Mouse (Mus musculus): ENCODE measurements around the gene Slc1a7. TPM values are rescaled to one million over a fixed set of nuclear protein-coding genes. Genes with fewer than 3 reads are reported as not detected.

Gene Slc1a7
- polyA plus RNA-seq, 1 experiment: 0.08 TPM

- Histone ChIP-seq H3K27ac (ENCODE audit: insufficient read depth, low read length) (no peak overlapping the region), H3K4me1 (ENCODE audit: control insufficient read depth, insufficient read depth, low read length) (no peaks in the 10 kb centered on the region), H3K4me3 (ENCODE audit: insufficient read depth, low read length) (no peak overlapping the region)
- no peak for TF ChIP-seq POLR2A (IDR thresholded peaks at IDR 0.05; ENCODE audit: extremely low read depth, insufficient read depth, low read length)
- TF ChIP-seq CTCF (IDR thresholded peaks at IDR 0.05; ENCODE audit: extremely low read depth, insufficient read depth, low read length): no peak
Observed at GRCm38 (mm10) chr4:108017839-108018238, 49.7 kb downstream of the Slc1a7 start.

GRCm38 (mm10) chr4:108018241-108018923 lies 50.2 kb downstream of the Slc1a7 start:
- no peaks in the 10 kb centered on the region for H3K4me1 ChIP-seq (ENCODE audit: control insufficient read depth, insufficient read depth, low read length)
- no peak overlapping the region for H3K4me3 ChIP-seq (ENCODE audit: insufficient read depth, low read length)
- H3K27ac ChIP-seq (ENCODE audit: insufficient read depth, low read length): no peak overlapping the region
- no peak for TF ChIP-seq POLR2A (IDR thresholded peaks at IDR 0.05; ENCODE audit: extremely low read depth, insufficient read depth, low read length)
- TF ChIP-seq CTCF (IDR thresholded peaks at IDR 0.05; ENCODE audit: extremely low read depth, insufficient read depth, low read length): no peak

- no peak for TF ChIP-seq CTCF (IDR thresholded peaks at IDR 0.05; ENCODE audit: extremely low read depth, insufficient read depth, low read length)
- TF ChIP-seq POLR2A (IDR thresholded peaks at IDR 0.05; ENCODE audit: extremely low read depth, insufficient read depth, low read length): no peak
- no peaks in the 10 kb centered on the region for H3K4me1 ChIP-seq (ENCODE audit: control insufficient read depth, insufficient read depth, low read length)
Observed at GRCm38 (mm10) chr4:108018961-108019921, 51.1 kb downstream of the Slc1a7 start.

GRCm38 (mm10) chr4:108020178-108020577 lies 52.0 kb downstream of the Slc1a7 start:
- Histone ChIP-seq H3K4me3 (ENCODE audit: insufficient read depth, low read length) (no peak overlapping the region), H3K27ac (ENCODE audit: insufficient read depth, low read length) (no peak overlapping the region), H3K4me1 (ENCODE audit: control insufficient read depth, insufficient read depth, low read length) (no peaks in the 10 kb centered on the region)
- no peak for TF ChIP-seq POLR2A (IDR thresholded peaks at IDR 0.05; ENCODE audit: extremely low read depth, insufficient read depth, low read length)

More at GRCm38 (mm10) chr4:108018961-108019921, 51.1 kb downstream of the Slc1a7 start:
- no peak overlapping the region for H3K27ac ChIP-seq (ENCODE audit: insufficient read depth, low read length)
- H3K4me3 ChIP-seq (ENCODE audit: insufficient read depth, low read length): no peak overlapping the region

GRCm38 (mm10) chr4:108023186-108023585 lies 55.1 kb downstream of the Slc1a7 start:
- no peaks in the 10 kb centered on the region for H3K4me1 ChIP-seq (ENCODE audit: control insufficient read depth, insufficient read depth, low read length)
- TF ChIP-seq CTCF (IDR thresholded peaks at IDR 0.05; ENCODE audit: extremely low read depth, insufficient read depth, low read length): no peak
- TF ChIP-seq POLR2A (IDR thresholded peaks at IDR 0.05; ENCODE audit: extremely low read depth, insufficient read depth, low read length): no peak
- H3K27ac ChIP-seq (ENCODE audit: insufficient read depth, low read length): no peak overlapping the region
- H3K4me3 ChIP-seq (ENCODE audit: insufficient read depth, low read length): no peak overlapping the region

GRCm38 (mm10) chr4:108024641-108025040 lies 56.5 kb downstream of the Slc1a7 start:
- Histone ChIP-seq H3K4me3 (ENCODE audit: insufficient read depth, low read length) (no peak overlapping the region), H3K4me1 (ENCODE audit: control insufficient read depth, insufficient read depth, low read length) (no peaks in the 10 kb centered on the region), H3K27ac (ENCODE audit: insufficient read depth, low read length) (no peak overlapping the region)
- TF ChIP-seq CTCF (IDR thresholded peaks at IDR 0.05; ENCODE audit: extremely low read depth, insufficient read depth, low read length) (no peak), POLR2A (IDR thresholded peaks at IDR 0.05; ENCODE audit: extremely low read depth, insufficient read depth, low read length) (no peak)

GRCm38 (mm10) chr4:108025269-108025668 lies 57.1 kb downstream of the Slc1a7 start:
- TF ChIP-seq POLR2A (IDR thresholded peaks at IDR 0.05; ENCODE audit: extremely low read depth, insufficient read depth, low read length) (no peak), CTCF (IDR thresholded peaks at IDR 0.05; ENCODE audit: extremely low read depth, insufficient read depth, low read length) (no peak)
- Histone ChIP-seq H3K27ac (ENCODE audit: insufficient read depth, low read length) (no peak overlapping the region), H3K4me1 (ENCODE audit: control insufficient read depth, insufficient read depth, low read length) (no peaks in the 10 kb centered on the region), H3K4me3 (ENCODE audit: insufficient read depth, low read length) (no peak overlapping the region)

GRCm38 (mm10) chr4:108026193-108026592 lies 58.1 kb downstream of the Slc1a7 start:
- no peak overlapping the region for H3K4me3 ChIP-seq (ENCODE audit: insufficient read depth, low read length)
- no peak for TF ChIP-seq POLR2A (IDR thresholded peaks at IDR 0.05; ENCODE audit: extremely low read depth, insufficient read depth, low read length)
- no peak for TF ChIP-seq CTCF (IDR thresholded peaks at IDR 0.05; ENCODE audit: extremely low read depth, insufficient read depth, low read length)
- H3K4me1 ChIP-seq (ENCODE audit: control insufficient read depth, insufficient read depth, low read length): no peaks in the 10 kb centered on the region; the same call in 1 of the 2 replicates
- no peak overlapping the region for H3K27ac ChIP-seq (ENCODE audit: insufficient read depth, low read length)

GRCm38 (mm10) chr4:108030888-108031501 lies 62.9 kb downstream of the Slc1a7 start:
- peaks cover 2% of the 10 kb centered on the region for H3K4me1 ChIP-seq (ENCODE audit: control insufficient read depth, insufficient read depth, low read length)
- peak overlapping the region; percentile 40 for H3K4me3 ChIP-seq (ENCODE audit: insufficient read depth, low read length)
- no peak overlapping the region for H3K27ac ChIP-seq (ENCODE audit: insufficient read depth, low read length)
- no peak for TF ChIP-seq POLR2A (IDR thresholded peaks at IDR 0.05; ENCODE audit: extremely low read depth, insufficient read depth, low read length)
- no peak for TF ChIP-seq CTCF (IDR thresholded peaks at IDR 0.05; ENCODE audit: extremely low read depth, insufficient read depth, low read length)

All from cortical plate, adult 2 months (tissue).